Mouse (Mus musculus) kidney, postnatal 0 days (tissue): ENCODE data around the gene Runx1. TPM values are rescaled to one million over a fixed set of nuclear protein-coding genes. Genes with fewer than 3 reads are reported as not detected.

Experiments used
- ATAC-seq: fragments of 200-750 bp; cut with Nextera tagmentation; replicated peaks from 2 replicates; pipeline ENCODE4 v1.8.0; 2017; ENCODE audit warnings: low read depth, moderate number of reproducible peaks, moderate TSS enrichment, moderate library complexity; ENCODE audit not compliant: low FRiP score
- DNase-seq: peaks from one replicate; pipeline ENCODE4 v3.0.0-alpha.2; 2016; ENCODE audit warnings: low spot score
- H3K27ac ChIP-seq: fragments of 300-500 bp; sonication (generic); 2 replicates; pipeline ENCODE4 v1.5.1; 2014; ENCODE audit warnings: mild to moderate bottlenecking
- H3K27me3 ChIP-seq: fragments of 300-500 bp; sonication (generic); 2 replicates; pipeline ENCODE4 v1.6.1; 2014; ENCODE audit warnings: low read length, mixed read lengths; ENCODE audit not compliant: insufficient read depth
- H3K36me3 ChIP-seq: fragments of 300-500 bp; sonication (generic); 2 replicates; pipeline ENCODE4 v1.6.1; 2014; ENCODE audit warnings: low read length, mixed read lengths; ENCODE audit not compliant: insufficient read depth
- H3K4me1 ChIP-seq: fragments of 300-500 bp; sonication (generic); replicated peaks from 2 replicates; pipeline ENCODE4 v1.6.1; 2014; ENCODE audit warnings: antibody characterized with exemption, low read length, mixed read lengths; ENCODE audit not compliant: insufficient read depth
- H3K4me2 ChIP-seq: fragments of 300-500 bp; sonication (generic); 2 replicates; pipeline ENCODE4 v1.6.1; 2014; ENCODE audit warnings: mild to moderate bottlenecking, low read length, moderate library complexity, mixed read lengths
- H3K4me3 ChIP-seq: fragments of 300-500 bp; sonication (generic); replicated peaks from 2 replicates; pipeline ENCODE4 v1.5.1; 2014; ENCODE audit warnings: low read depth, low read length
- H3K9ac ChIP-seq: fragments of 300-500 bp; sonication (generic); 2 replicates; pipeline ENCODE4 v1.6.1; 2014; ENCODE audit warnings: low read depth, low read length
- H3K9me3 ChIP-seq: fragments of 300-500 bp; sonication (generic); replicated peaks from 2 replicates; pipeline ENCODE4 v1.6.1; 2016; ENCODE audit warnings: low read length, inconsistent platforms, mixed read lengths
- CTCF ChIP-seq: IDR thresholded peaks from 2 replicates; pipeline ENCODE4 v1.5.1; 2016; ENCODE audit warnings: antibody characterized with exemption, low read depth, mild to moderate bottlenecking, moderate library complexity
- WGBS: fragments of 180-500 bp; shearing (Covaris S2); extraction: QIAGEN DNeasy Blood & Tissue Kit; methylation state at CpG from one replicate; pipeline ENCODE4 v1.1.7; 2014; 5-methylcytosine and 5-hydroxymethylcytosine counted together
- polyA plus RNA-seq: library from polyadenylated mRNA; unstranded; fragments of >200 nt; fragmentation: Nextera tagmentation; extraction: Ambion mirVana; gene quantifications from 2 replicates; pipeline ENCODE4 v1.2.1, GENCODE M21; 2015

The Runx1 gene
- polyA plus RNA-seq, 1 experiment from 2014 or later: 1.6 TPM

GRCm38 (mm10) chr16:92823381-92823862 lies 2.5 kb downstream of the Runx1 start:
- H3K4me1 ChIP-seq: 0 out of 2 replicates have a peak, but pooled peaks cover 10% of the 10 kb centered on the region
- no peaks in the 10 kb centered on the region for H3K36me3 ChIP-seq
- no peak for TF ChIP-seq CTCF
- H3K9ac ChIP-seq: no peak overlapping the region
- no peak overlapping the region for H3K27ac ChIP-seq
- H3K27me3 ChIP-seq: no peaks in the 10 kb centered on the region
- H3K4me2 ChIP-seq: no peak overlapping the region
- ATAC-seq (no peak), DNase-seq (no peak)
- WGBS: 55% methylated on average over 5 of the region's 5 CpGs
- H3K4me3 ChIP-seq: no peak overlapping the region
- no peaks in the 10 kb centered on the region for H3K9me3 ChIP-seq

GRCm38 (mm10) chr16:92822676-92823075 lies 3.3 kb downstream of the Runx1 start:
- H3K4me3 ChIP-seq: no peak overlapping the region
- no peaks in the 10 kb centered on the region for H3K27me3 ChIP-seq
- no peaks in the 10 kb centered on the region for H3K9me3 ChIP-seq
- ATAC-seq: no peak
- no peak for TF ChIP-seq CTCF
- no peak overlapping the region for H3K27ac ChIP-seq
- H3K9ac ChIP-seq: no peak overlapping the region
- H3K36me3 ChIP-seq: no peaks in the 10 kb centered on the region
- 72% methylated on average over 12 of the region's 12 CpGs for WGBS
- peak; percentile 24 for DNase-seq
- H3K4me1 ChIP-seq: 0 out of 2 replicates have a peak, but pooled peaks cover 10% of the 10 kb centered on the region
- H3K4me2 ChIP-seq: no peak overlapping the region

GRCm38 (mm10) chr16:92821938-92822629 lies 3.9 kb downstream of the Runx1 start:
- DNase-seq: no peak
- H3K4me2 ChIP-seq: no peak overlapping the region
- H3K4me1 ChIP-seq: 0 out of 2 replicates have a peak, but pooled peaks cover 10% of the 10 kb centered on the region
- no peak for TF ChIP-seq CTCF
- no peaks in the 10 kb centered on the region for H3K9me3 ChIP-seq
- H3K9ac ChIP-seq: no peak overlapping the region
- H3K27me3 ChIP-seq: no peaks in the 10 kb centered on the region
- H3K36me3 ChIP-seq: no peaks in the 10 kb centered on the region
- ATAC-seq: no peak
- no peak overlapping the region for H3K27ac ChIP-seq
- no peak overlapping the region for H3K4me3 ChIP-seq
- WGBS: 49% methylated on average over 14 of the region's 14 CpGs

DNA sequence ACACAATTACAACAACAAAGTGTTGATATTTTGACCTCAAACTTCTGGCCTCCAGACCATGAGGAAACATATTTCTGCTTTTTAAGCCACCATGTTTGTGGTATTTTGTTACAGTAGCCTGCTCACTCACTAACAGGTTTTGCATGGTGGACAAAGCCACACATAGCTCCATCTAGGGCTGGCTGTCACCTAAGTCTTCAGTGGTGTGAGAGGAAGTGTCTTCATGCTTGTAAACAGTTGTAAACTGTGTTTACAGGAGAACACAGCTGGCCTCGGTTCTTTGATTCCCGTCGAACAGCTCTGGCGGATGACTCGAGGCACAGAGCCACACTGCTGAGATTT lies 4.4 kb downstream of the Runx1 start:
- Histone ChIP-seq H3K4me1 (0 out of 2 replicates have a peak, but pooled peaks cover 10% of the 10 kb centered on the region), H3K27me3 (no peaks in the 10 kb centered on the region), H3K9ac (no peak overlapping the region), H3K27ac (no peak overlapping the region), H3K36me3 (no peaks in the 10 kb centered on the region), H3K4me2 (no peak overlapping the region), H3K9me3 (no peaks in the 10 kb centered on the region), H3K4me3 (no peak overlapping the region)
- TF ChIP-seq CTCF: no peak
- no peak for ATAC-seq
- WGBS: 45% methylated on average over 5 of the region's 5 CpGs
- DNase-seq: no peak

DNA sequence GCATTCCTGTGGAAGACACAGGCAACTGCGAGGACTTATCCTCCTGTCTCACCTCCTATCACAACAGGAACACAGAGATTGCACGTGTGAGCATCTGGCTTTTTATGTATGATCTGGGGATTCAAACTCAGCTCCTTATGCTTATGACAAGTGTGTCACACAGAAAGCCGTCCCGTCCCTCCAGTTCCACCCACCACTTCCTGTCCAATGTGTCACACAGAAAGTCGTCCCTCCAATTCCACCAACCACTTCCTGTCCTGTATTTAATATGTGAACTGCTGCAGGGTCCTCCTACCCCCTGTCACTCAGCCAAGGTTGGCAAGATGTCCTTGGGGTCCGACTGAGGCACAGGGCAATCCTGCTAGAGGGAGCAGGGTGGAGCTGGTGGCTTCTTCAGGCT lies 5.5 kb downstream of the Runx1 start:
- Histone ChIP-seq H3K36me3 (no peaks in the 10 kb centered on the region), H3K9me3 (no peaks in the 10 kb centered on the region), H3K27ac (no peak overlapping the region), H3K4me3 (no peak overlapping the region), H3K9ac (no peak overlapping the region), H3K4me2 (no peak overlapping the region), H3K4me1 (0 out of 2 replicates have a peak, but pooled peaks cover 10% of the 10 kb centered on the region), H3K27me3 (no peaks in the 10 kb centered on the region)
- TF ChIP-seq CTCF: no peak
- DNase-seq: no peak
- no peak for ATAC-seq
- WGBS: 82% methylated on average over 6 of the region's 6 CpGs

- DNase-seq: no peak
- WGBS: 78% methylated on average over 8 of the region's 8 CpGs
- TF ChIP-seq CTCF: no peak
Measured at GRCm38 (mm10) chr16:92818480-92819269, 7.3 kb downstream of the Runx1 start.

More at GRCm38 (mm10) chr16:92818480-92819269, 7.3 kb downstream of the Runx1 start:
- Histone ChIP-seq H3K9ac (no peak overlapping the region), H3K4me1 (0 out of 2 replicates have a peak, but pooled peaks cover 10% of the 10 kb centered on the region), H3K27me3 (no peaks in the 10 kb centered on the region), H3K27ac (no peak overlapping the region), H3K4me3 (no peak overlapping the region), H3K9me3 (no peaks in the 10 kb centered on the region), H3K36me3 (no peaks in the 10 kb centered on the region), H3K4me2 (no peak overlapping the region)
- ATAC-seq: no peak
